ENCODE assay signal across 24 mouse cellular contexts in the genomic region with DNA sequence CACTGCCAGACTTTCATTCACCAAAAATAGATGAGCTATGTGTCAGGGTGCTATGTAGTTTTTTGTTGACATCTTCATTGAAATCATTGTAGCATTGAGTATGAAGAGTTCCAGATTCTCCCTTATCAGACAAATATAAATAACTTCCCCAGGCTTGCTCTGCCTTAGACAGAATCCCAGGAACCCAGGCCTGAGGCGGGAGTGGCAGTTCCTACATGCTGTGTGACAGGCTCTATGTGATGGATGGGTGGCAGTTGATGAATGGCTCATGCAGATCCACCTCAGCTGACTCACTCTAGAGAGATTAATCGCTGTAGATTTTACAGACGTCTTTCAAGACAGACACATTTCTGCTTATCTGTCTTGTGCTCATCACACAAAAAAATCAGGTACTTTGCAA. TPM values are rescaled to one million over a fixed set of nuclear protein-coding genes. Genes with fewer than 3 reads are reported as not detected.
DNase-seq lines count a peak whose midpoint lies in the region; ATAC-seq and TF ChIP-seq lines count a peak whose summit lies in the region.
"Had no signal": no experiment of that assay in that cellular context is flagged by ENCODE, and none has a peak within 500 bp of the region (broad histone marks: within the 10 kb centered on the region; RNA-seq: fewer than 3 reads in every experiment).

No protein-coding gene starts in this region.

- H3K36me3 ChIP-seq in heart, embryonic 13.5 days = no peaks in the 10 kb centered on the region
- H3K36me3 ChIP-seq in heart, postnatal 0 days (replicated peaks; ENCODE audit: control insufficient read depth, insufficient read depth, low read length) = no peaks in the 10 kb centered on the region
- H3K36me3 ChIP-seq: embryonic facial prominence, embryonic 10.5 days; hindbrain, embryonic 12.5 days; kidney, embryonic 15.5 days had no signal

- peak overlapping the region; percentile 24; the same call in 1 of the 2 replicates for H3K4me2 ChIP-seq in heart, embryonic 13.5 days
- H3K4me2 ChIP-seq in heart, postnatal 0 days (ENCODE audit: low read depth, low read length) = no peak overlapping the region
- H3K4me2 ChIP-seq: forebrain, embryonic 13.5 days; hindbrain, embryonic 12.5 days; kidney, embryonic 15.5 days had no signal

- DNase-seq in heart, adult 8-10 months (ENCODE audit: low spot score) = no peak
- peak; percentile 34 for DNase-seq in heart, postnatal 0 days (ENCODE audit: low spot score)
- DNase-seq in heart, postnatal 25 days (ENCODE audit: low spot score) = no peak
- peak; percentile 36 for DNase-seq in embryo, embryonic 10 days (ENCODE audit: low spot score)
- DNase-seq in embryo, embryonic 9.5 days (ENCODE audit: extremely low spot score) = peak; percentile 13
- DNase-seq in adrenal gland, postnatal 4 days (ENCODE audit: low spot score in 2 of 2) = no peak
- DNase-seq: adrenal gland, adult 2 months; adrenal gland, postnatal 25 days; cerebellum, adult 2 months; cerebellum, postnatal 10 days; forebrain, postnatal 0 days; gastrocnemius, postnatal 14 days; heart, postnatal 14 days; kidney, adult 2 months had no signal

- no peak for TF ChIP-seq EP300 in heart, postnatal 0 days (IDR thresholded peaks at IDR 0.05; ENCODE audit: low read depth)

- intact Hi-C loops in heart, postnatal 25 days (cut with DNase I) = no loop called here

- ATAC-seq in heart, embryonic 13.5 days (ENCODE audit: extremely low read depth, insufficient number of reproducible peaks, low FRiP score, low TSS enrichment) = no peak
- ATAC-seq in heart, postnatal 0 days (ENCODE audit: insufficient read depth, low read depth) = peak; percentile 66
- ATAC-seq: forebrain, embryonic 13.5 days; forebrain, postnatal 0 days; intestine, embryonic 16.5 days had no signal

- H3K27ac ChIP-seq in heart, embryonic 13.5 days (replicated peaks) = no peak overlapping the region
- H3K27ac ChIP-seq in heart, postnatal 0 days (ENCODE audit: low read depth) = no peak overlapping the region
- H3K27ac ChIP-seq: embryonic facial prominence, embryonic 10.5 days; forebrain, embryonic 13.5 days; hindbrain, embryonic 12.5 days; kidney, embryonic 15.5 days had no signal

- no peak overlapping the region for H3K9ac ChIP-seq in heart, embryonic 13.5 days
- no peak overlapping the region for H3K9ac ChIP-seq in heart, postnatal 0 days (replicated peaks; ENCODE audit: low read depth, low read length)
- H3K9ac ChIP-seq: forebrain, embryonic 13.5 days; forebrain, postnatal 0 days; hindbrain, embryonic 12.5 days; kidney, embryonic 15.5 days had no signal

- H3K4me1 ChIP-seq in heart, embryonic 13.5 days = peaks cover 18% of the 10 kb centered on the region
- no peaks in the 10 kb centered on the region for H3K4me1 ChIP-seq in heart, postnatal 0 days (ENCODE audit: control insufficient read depth, insufficient read depth)
- H3K4me1 ChIP-seq: hindbrain, embryonic 12.5 days; kidney, embryonic 15.5 days had no signal

- no peak overlapping the region for H3K4me3 ChIP-seq in heart, embryonic 13.5 days
- no peak overlapping the region for H3K4me3 ChIP-seq in heart, postnatal 0 days (ENCODE audit: low read depth, low read length)
- H3K4me3 ChIP-seq: embryonic facial prominence, embryonic 10.5 days; forebrain, embryonic 13.5 days; hindbrain, embryonic 12.5 days; kidney, embryonic 15.5 days had no signal

- no peaks in the 10 kb centered on the region for H3K27me3 ChIP-seq in heart, embryonic 13.5 days (replicated peaks)
- no peaks in the 10 kb centered on the region for H3K27me3 ChIP-seq in heart, postnatal 0 days (ENCODE audit: control insufficient read depth, insufficient read depth, low read length)
- H3K27me3 ChIP-seq: CH12.LX; forebrain, embryonic 13.5 days; hindbrain, embryonic 12.5 days; kidney, embryonic 15.5 days had no signal

- TF ChIP-seq CTCF in heart, postnatal 0 days (IDR thresholded peaks at IDR 0.05; ENCODE audit: low read depth) = no peak

- WGBS in heart, embryonic 13.5 days = 22% methylated on average over 3 of the region's 3 CpGs
- 19% methylated on average over 3 of the region's 3 CpGs for WGBS in heart, postnatal 0 days

- no peaks in the 10 kb centered on the region for H3K9me3 ChIP-seq in heart, embryonic 13.5 days
- no peaks in the 10 kb centered on the region for H3K9me3 ChIP-seq in heart, postnatal 0 days (replicated peaks; ENCODE audit: control insufficient read depth, low read length)
- H3K9me3 ChIP-seq: embryonic facial prominence, embryonic 10.5 days; forebrain, embryonic 13.5 days; hindbrain, embryonic 12.5 days; kidney, embryonic 15.5 days had no signal

RNA-seq across cellular contexts. Expression of a gene that starts 57.4 kb away (rescaled TPM):
- 0.04 TPM in 1 of 2 replicates, not detected in the other for polyA plus RNA-seq in heart, embryonic 13.5 days (2015; fragmentation: Nextera tagmentation; extraction: Ambion mirVana)
- total RNA-seq in heart, adult 8-10 months (2022) = not detected
- not detected in 2 replicates for total RNA-seq in heart, postnatal 0 days (2014; rRNA removed; ENCODE audit: low replicate concordance)
- polyA plus RNA-seq in heart, postnatal 0 days (2015; fragmentation: Nextera tagmentation; extraction: Ambion mirVana) = 0.03 and 0.04 TPM in 2 replicates
- not detected for total RNA-seq in heart, postnatal 25 days (2021)
- total RNA-seq in adrenal gland, postnatal 4 days (2021) = not detected
- total RNA-seq: adrenal gland, adult 2 months; adrenal gland, postnatal 25 days; CH12.LX; forebrain, postnatal 0 days; gastrocnemius, adult 18-20 months; gastrocnemius, postnatal 14 days; heart, postnatal 14 days had no signal
- polyA plus RNA-seq: adrenal gland, adult 2 months; cerebellum, adult 2 months; embryonic facial prominence, embryonic 10.5 days; embryonic facial prominence, embryonic 14.5 days; gonadal fat pad, adult 2 months; hindbrain, embryonic 12.5 days; intestine, embryonic 16.5 days; kidney, adult 2 months; kidney, embryonic 15.5 days had no signal

Comparison
In these comparisons a context has a peak if more than half of its experiments do, and no peak if none do; other contexts are left out.
1. DNase-seq: peak in heart, postnatal 0 days (single experiment), embryo, embryonic 10 days (single experiment) and embryo, embryonic 9.5 days (single experiment); none in heart, adult 8-10 months (single experiment), heart, postnatal 25 days (single experiment) and adrenal gland, postnatal 4 days (0 of 2).